Mouse (Mus musculus): ENCODE data around the gene Hk1.

DNA sequence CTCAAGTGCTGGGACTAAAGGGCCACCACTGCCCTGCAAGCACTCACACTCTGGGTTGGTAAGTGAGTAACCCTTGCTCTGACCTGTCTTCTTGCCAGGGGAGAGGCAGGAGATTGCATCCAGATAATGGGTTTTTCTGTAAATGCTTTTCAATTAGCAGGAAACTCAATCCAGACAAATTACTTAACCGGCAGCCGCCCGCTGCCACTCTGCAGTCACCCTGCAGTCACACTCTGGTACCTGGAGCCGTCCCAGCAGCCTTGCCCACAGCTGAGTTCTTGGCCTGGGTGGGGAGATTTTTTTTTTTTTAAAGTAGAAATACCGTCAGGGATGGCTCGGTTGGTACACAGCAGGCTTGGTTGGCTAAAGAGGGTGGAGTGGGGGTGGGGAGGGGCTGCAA is 151.6 kb downstream of the Hk1 start:
- no peak for TF ChIP-seq POLR2A (IDR thresholded peaks at IDR 0.05; ENCODE audit: insufficient read length, low read depth)
- no peak for TF ChIP-seq TCF3 (IDR thresholded peaks at IDR 0.05; ENCODE audit: insufficient read length, low read depth)
- TF ChIP-seq E2F4 (IDR thresholded peaks at IDR 0.05; ENCODE audit: insufficient read depth) = no peak
- no peak for TF ChIP-seq CEBPB (IDR thresholded peaks at IDR 0.05; ENCODE audit: insufficient read depth, poor library complexity, severe bottlenecking)
- no peak for TF ChIP-seq USF1 (IDR thresholded peaks at IDR 0.05; ENCODE audit: low read depth)
- no peak for TF ChIP-seq REST (IDR thresholded peaks at IDR 0.05; ENCODE audit: insufficient read depth, insufficient read length)

Data from myocyte (in vitro differentiated cells).